Mouse (Mus musculus) olfactory bulb, adult 2 months (tissue): Measurements from ENCODE around the gene Defb35.

Experiments
- CTCF ChIP-seq: fragments of 200-500 bp; IDR thresholded peaks from 2 replicates; pipeline ENCODE4 v1.5.1; 2012; ENCODE audit warnings: low read depth, mild to moderate bottlenecking, low read length, moderate library complexity; ENCODE audit not compliant: insufficient read depth
- POLR2A ChIP-seq: fragments of 200-500 bp; IDR thresholded peaks from 2 replicates; pipeline ENCODE4 v1.6.1; 2012; ENCODE audit warnings: mild to moderate bottlenecking, low read depth, low read length, moderate library complexity; ENCODE audit not compliant: insufficient read depth

DNA sequence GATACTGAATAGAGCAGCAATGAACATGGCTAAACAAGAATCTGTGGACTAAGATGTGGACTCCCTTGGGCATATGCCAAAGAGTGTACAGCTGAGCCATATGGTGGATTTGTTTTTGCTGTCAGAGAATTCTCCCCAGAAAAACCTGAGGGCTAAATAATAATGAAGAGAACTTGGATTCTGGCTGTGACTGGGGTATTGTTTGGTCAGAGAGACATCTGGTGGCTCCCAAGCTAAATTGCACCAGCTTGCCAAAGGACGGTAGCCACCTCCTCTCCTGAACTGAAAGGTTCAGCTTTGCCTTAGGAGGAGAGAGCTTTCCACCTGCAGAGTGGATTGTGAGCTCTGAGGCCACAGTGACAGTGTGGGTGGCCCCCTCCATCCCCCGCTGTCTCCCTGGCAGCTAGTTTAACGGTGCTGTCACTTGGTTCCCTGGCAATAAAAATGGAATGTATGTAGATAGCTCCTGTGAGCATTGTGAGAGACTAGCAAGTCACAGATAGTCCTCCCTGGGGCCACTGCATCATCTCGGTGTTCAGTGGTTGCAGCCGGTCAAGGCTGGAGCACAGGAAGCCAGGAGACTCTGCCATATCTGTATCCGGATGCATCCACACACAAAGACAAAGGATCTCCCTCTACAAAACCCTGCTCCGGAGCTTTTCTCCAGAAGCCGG lies 43.6 kb downstream of the Defb35 start:
- TF ChIP-seq CTCF (no peak), POLR2A (no peak)
